Mouse (Mus musculus) myocyte (in vitro differentiated cells): ENCODE data around the gene Ripk4. TPM values are rescaled to one million over a fixed set of nuclear protein-coding genes. Genes with fewer than 3 reads are reported as not detected.

Experiments used
- H3K27me3 ChIP-seq: one replicate; pipeline ENCODE4 v1.6.1; 2011; ENCODE audit not compliant: control insufficient read depth, insufficient read depth, insufficient read length
- H3K36me3 ChIP-seq: one replicate; pipeline ENCODE4 v1.6.1; 2011; ENCODE audit not compliant: control insufficient read depth, insufficient read depth
- H3K4me2 ChIP-seq: one replicate; pipeline ENCODE4 v1.6.1; 2011; ENCODE audit warnings: low read depth, control low read depth
- H3K4me3 ChIP-seq: one replicate; pipeline ENCODE4 v1.5.1; 2011; ENCODE audit warnings: mild to moderate bottlenecking, control low read depth, moderate library complexity
- H3K79me2 ChIP-seq: one replicate; pipeline ENCODE4 v1.6.1; 2011; ENCODE audit not compliant: control insufficient read depth, insufficient read depth
- H3ac ChIP-seq: one replicate; pipeline ENCODE4 v1.6.1; 2011; ENCODE audit not compliant: control insufficient read depth, insufficient read length
- CEBPB ChIP-seq: IDR thresholded peaks from 2 replicates; pipeline ENCODE4 v1.6.1; 2011; ENCODE audit warnings: mild to moderate bottlenecking, moderate library complexity; ENCODE audit not compliant: poor library complexity, insufficient read depth, severe bottlenecking
- E2F4 ChIP-seq: IDR thresholded peaks from one replicate; pipeline ENCODE4 v1.6.1; 2011; ENCODE audit warnings: mild to moderate bottlenecking, control low read depth, moderate library complexity; ENCODE audit not compliant: insufficient read depth
- MAX ChIP-seq: IDR thresholded peaks from one replicate; pipeline ENCODE4 v1.6.1; 2011; ENCODE audit warnings: low read depth, mild to moderate bottlenecking, control low read depth
- MYOD1 ChIP-seq, 3 experiments: IDR thresholded peaks; one replicate each; pipeline ENCODE4 v1.6.1; 2011; ENCODE audit warnings: control low read depth in 2 of 3, low read depth in 2 of 3, mild to moderate bottlenecking in 2 of 3, moderate library complexity in 1 of 3; ENCODE audit not compliant: insufficient read length in 2 of 3, control insufficient read depth in 1 of 3
- MYOG ChIP-seq, 3 experiments: IDR thresholded peaks; one replicate each; pipeline ENCODE4 v1.6.1; 2011; ENCODE audit warnings: control low read depth in 2 of 3, low read depth in 2 of 3, mild to moderate bottlenecking in 2 of 3; ENCODE audit not compliant: insufficient read length in 2 of 3, control insufficient read depth in 1 of 3, insufficient read depth in 1 of 3
- POLR2A ChIP-seq: IDR thresholded peaks from one replicate; pipeline ENCODE4 v1.6.1; 2011; ENCODE audit warnings: low read depth, mild to moderate bottlenecking, control low read depth, moderate library complexity; ENCODE audit not compliant: insufficient read length
- POLR2AphosphoS2 ChIP-seq: IDR thresholded peaks from one replicate; pipeline ENCODE4 v1.6.1; 2011; ENCODE audit warnings: low read depth, control low read depth; ENCODE audit not compliant: insufficient read length
- REST ChIP-seq: IDR thresholded peaks from one replicate; pipeline ENCODE4 v1.6.1; 2011; ENCODE audit warnings: mild to moderate bottlenecking, control low read depth, moderate library complexity; ENCODE audit not compliant: insufficient read depth, insufficient read length
- SRF ChIP-seq: IDR thresholded peaks from one replicate; pipeline ENCODE4 v1.6.1; 2011; ENCODE audit warnings: low read depth; ENCODE audit not compliant: control insufficient read depth, insufficient read length
- TCF12 ChIP-seq: IDR thresholded peaks from one replicate; pipeline ENCODE4 v1.6.1; 2011; ENCODE audit warnings: mild to moderate bottlenecking, control low read depth; ENCODE audit not compliant: poor library complexity, insufficient read depth, severe bottlenecking
- TCF3 ChIP-seq: IDR thresholded peaks from one replicate; pipeline ENCODE4 v1.6.1; 2011; ENCODE audit warnings: low read depth, control low read depth; ENCODE audit not compliant: insufficient read length
- USF1 ChIP-seq: IDR thresholded peaks from one replicate; pipeline ENCODE4 v1.6.1; 2011; ENCODE audit warnings: low read depth, mild to moderate bottlenecking, control low read depth, moderate library complexity
- polyA plus RNA-seq: library from polyadenylated mRNA; unstranded; fragments of >200 nt; fragmentation: generic; extraction: Trizol; gene quantifications from one replicate; pipeline ENCODE4 v1.2.1, GENCODE M21; 2012; ENCODE audit warnings: missing spikeins

Gene Ripk4
- polyA plus RNA-seq, 1 experiment: not detected

DNA sequence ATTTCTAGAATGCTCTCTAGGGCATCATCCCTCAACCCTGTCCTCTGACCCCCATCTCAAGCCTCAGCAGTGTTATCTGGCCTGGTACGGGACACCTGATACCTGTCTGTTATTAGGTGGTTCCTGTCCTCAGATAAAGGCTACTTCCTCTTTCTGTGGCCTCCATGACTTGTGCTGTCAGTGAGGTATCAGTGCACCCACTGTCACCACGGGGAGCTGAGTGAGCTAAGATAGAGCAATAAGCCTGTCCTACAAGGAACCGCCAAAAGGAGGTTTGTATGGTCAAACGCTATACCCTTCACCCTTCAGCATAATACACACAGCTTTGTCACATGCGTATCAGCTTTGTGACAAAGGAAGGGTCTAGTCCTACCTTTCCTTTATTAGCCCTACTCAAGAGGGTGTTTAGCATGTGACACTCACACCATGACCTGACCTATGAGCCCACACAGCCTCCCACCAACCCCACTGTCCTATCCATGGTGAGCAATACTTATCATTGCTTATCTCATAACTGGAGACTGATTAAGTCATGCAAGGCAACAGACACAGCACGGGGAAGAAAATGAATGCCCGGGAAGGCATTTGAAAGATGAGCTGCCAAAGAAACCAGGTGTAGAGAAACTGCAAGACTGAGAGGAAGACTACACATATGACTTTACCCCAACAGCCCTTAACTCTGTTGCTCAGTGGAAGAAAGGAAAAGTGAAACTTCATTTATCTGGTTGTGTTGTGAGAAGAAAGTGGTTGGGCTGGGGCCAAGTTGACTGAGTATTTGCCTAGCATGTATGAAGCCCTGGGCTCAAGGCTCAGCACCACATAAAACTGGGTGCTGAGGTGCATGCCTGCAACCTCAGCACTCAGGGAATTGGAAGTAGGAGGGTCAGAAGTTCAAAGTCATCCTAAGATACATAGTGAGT, 34.6 kb upstream of the Ripk4 start:
- Histone ChIP-seq H3K36me3 (peaks cover 32% of the 10 kb centered on the region), H3K4me2 (no peak overlapping the region), H3K27me3 (no peaks in the 10 kb centered on the region), H3K79me2 (no peaks in the 10 kb centered on the region), H3K4me3 (no peak overlapping the region), H3ac (no peak overlapping the region)
- TF ChIP-seq USF1 (no peak), MYOG (IDR thresholded peaks at IDR 0.05; ENCODE audit: control insufficient read depth in 1 of 3, insufficient read depth in 1 of 3, insufficient read length in 2 of 3, low read depth in 2 of 3) (no peak), TCF12 (no peak), POLR2A (no peak), REST (no peak), POLR2AphosphoS2 (no peak), E2F4 (no peak), MYOD1 (IDR thresholded peaks at IDR 0.05; ENCODE audit: control insufficient read depth in 1 of 3, insufficient read length in 2 of 3, low read depth in 2 of 3) (no peak), CEBPB (no peak), TCF3 (no peak), MAX (no peak), SRF (no peak)

DNA sequence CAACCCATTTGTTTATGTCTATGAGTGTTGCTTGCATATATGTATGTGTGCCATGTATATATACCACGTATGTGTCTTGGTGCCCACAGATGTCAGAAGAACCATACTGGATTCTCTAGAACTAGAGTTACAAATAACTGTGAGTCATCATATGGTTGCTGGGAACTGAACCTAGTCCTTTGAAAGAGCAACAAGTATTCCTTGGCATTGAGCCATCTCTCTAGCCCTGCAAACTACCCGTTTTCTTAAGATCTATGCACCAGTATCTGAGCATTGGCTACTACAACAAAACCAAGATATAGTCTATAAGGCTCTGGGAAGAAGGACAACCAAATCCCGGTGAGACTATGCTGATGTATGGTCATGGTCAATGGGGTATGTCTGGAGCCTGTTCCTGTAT, 33.6 kb upstream of the Ripk4 start:
- Histone ChIP-seq H3K79me2 (no peaks in the 10 kb centered on the region), H3K36me3 (peaks cover 28% of the 10 kb centered on the region), H3K4me2 (no peak overlapping the region), H3K4me3 (no peak overlapping the region), H3ac (no peak overlapping the region), H3K27me3 (no peaks in the 10 kb centered on the region)
- TF ChIP-seq MAX (no peak), REST (no peak), TCF3 (no peak), MYOG (IDR thresholded peaks at IDR 0.05; ENCODE audit: control insufficient read depth in 1 of 3, insufficient read depth in 1 of 3, insufficient read length in 2 of 3, low read depth in 2 of 3) (no peak), E2F4 (no peak)

DNA sequence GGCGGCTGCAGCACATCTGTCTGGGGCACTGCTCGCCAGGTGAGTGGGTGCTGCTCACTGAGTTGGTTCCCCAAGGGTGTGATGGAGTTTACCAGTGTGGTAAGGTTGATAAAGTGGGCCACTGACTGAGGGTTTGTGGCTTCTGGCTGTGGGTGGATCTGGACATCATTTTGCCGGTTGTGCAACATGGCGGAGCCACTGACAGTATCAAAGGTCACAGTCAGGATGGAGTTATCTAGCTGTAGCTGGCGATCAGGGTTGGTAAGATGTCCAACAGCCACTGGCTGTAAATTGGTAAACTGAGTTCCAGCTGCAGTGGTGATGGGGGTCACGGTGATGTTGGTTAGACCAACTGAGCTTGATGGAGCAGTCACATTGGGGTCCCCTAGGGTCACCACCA, 30.7 kb upstream of the Ripk4 start:
- Histone ChIP-seq H3K79me2 (no peaks in the 10 kb centered on the region), H3K4me3 (no peak overlapping the region), H3ac (no peak overlapping the region), H3K4me2 (no peak overlapping the region), H3K27me3 (no peaks in the 10 kb centered on the region), H3K36me3 (peaks cover 31% of the 10 kb centered on the region)
- TF ChIP-seq POLR2AphosphoS2 (no peak), E2F4 (no peak), USF1 (no peak), REST (no peak), TCF3 (no peak), CEBPB (no peak), TCF12 (no peak), POLR2A (no peak), SRF (no peak), MYOD1 (IDR thresholded peaks at IDR 0.05; ENCODE audit: control insufficient read depth in 1 of 3, insufficient read length in 2 of 3, low read depth in 2 of 3) (no peak), MAX (no peak), MYOG (IDR thresholded peaks at IDR 0.05; ENCODE audit: control insufficient read depth in 1 of 3, insufficient read depth in 1 of 3, insufficient read length in 2 of 3, low read depth in 2 of 3) (no peak)

DNA sequence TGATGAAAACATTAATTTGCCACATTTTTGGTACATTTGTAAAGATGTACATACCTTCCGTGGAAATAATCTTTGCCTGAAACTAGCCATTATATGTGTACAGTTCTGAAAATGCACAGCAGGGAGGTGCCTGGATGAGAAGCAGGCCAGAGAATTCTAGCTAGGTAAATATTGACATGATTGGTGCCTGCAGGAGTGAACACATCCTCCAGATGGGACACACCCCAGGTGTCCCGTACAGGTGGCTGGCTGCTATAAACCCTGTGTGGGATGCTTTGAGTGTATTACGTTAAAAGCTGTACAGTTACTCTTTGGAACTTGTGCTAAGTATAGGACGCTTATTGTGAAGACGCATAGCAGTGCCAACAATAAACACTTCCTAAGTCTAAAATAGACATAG, 19.5 kb upstream of the Ripk4 start:
- no peak overlapping the region for H3K4me2 ChIP-seq
- H3K79me2 ChIP-seq: no peaks in the 10 kb centered on the region
- no peaks in the 10 kb centered on the region for H3K27me3 ChIP-seq
- no peak overlapping the region for H3ac ChIP-seq
- no peak overlapping the region for H3K4me3 ChIP-seq
- no peaks in the 10 kb centered on the region for H3K36me3 ChIP-seq
- TF ChIP-seq E2F4 (no peak), MYOG (IDR thresholded peaks at IDR 0.05; ENCODE audit: control insufficient read depth in 1 of 3, insufficient read depth in 1 of 3, insufficient read length in 2 of 3, low read depth in 2 of 3) (no peak), MYOD1 (IDR thresholded peaks at IDR 0.05; ENCODE audit: control insufficient read depth in 1 of 3, insufficient read length in 2 of 3, low read depth in 2 of 3) (no peak), TCF12 (no peak), MAX (no peak), USF1 (no peak), POLR2AphosphoS2 (no peak)
